Mouse (Mus musculus): Measurements from ENCODE around the gene B3galt6. TPM values are rescaled to one million over a fixed set of nuclear protein-coding genes. Genes with fewer than 3 reads are reported as not detected.

The B3galt6 gene
- polyA plus RNA-seq, 2 experiments, result 2.8 to 3.7 TPM

GRCm38 (mm10) chr4:156014436-156014835 is 22.0 kb upstream of the B3galt6 start:
- H3K9ac ChIP-seq (replicated peaks), result no peak overlapping the region
- TF ChIP-seq CTCF (IDR thresholded peaks at IDR 0.05; ENCODE audit: low read depth) (no peak), EP300 (IDR thresholded peaks at IDR 0.05; ENCODE audit: low read depth) (no peak)
- WGBS (ENCODE audit: insufficient replicate concordance), result 77% methylated on average over 2 of the region's 2 CpGs
- no peaks in the 10 kb centered on the region for H3K9me3 ChIP-seq (ENCODE audit: control insufficient read depth, low read length)
- peaks cover 26% of the 10 kb centered on the region for H3K36me3 ChIP-seq (replicated peaks; ENCODE audit: control insufficient read depth, insufficient read depth, low read depth)
- no peak for DNase-seq (ENCODE audit: low read depth in 3 of 3, low spot score in 3 of 3)
- H3K4me1 ChIP-seq (replicated peaks; ENCODE audit: control insufficient read depth in 2 of 2, insufficient read depth in 2 of 2, low read length in 1 of 2), result no peaks in the 10 kb centered on the region
- no peak overlapping the region for H3K4me3 ChIP-seq (ENCODE audit: insufficient read depth in 1 of 2, low read depth in 2 of 2, low read length in 2 of 2)
- no peaks in the 10 kb centered on the region for H3K27me3 ChIP-seq (ENCODE audit: control insufficient read depth, insufficient read depth, low read length)
- H3K4me2 ChIP-seq (ENCODE audit: low read depth), result no peak overlapping the region
- no peak for ATAC-seq (ENCODE audit: insufficient read depth)
- H3K27ac ChIP-seq, result no peak overlapping the region

- no peaks in the 10 kb centered on the region for H3K27me3 ChIP-seq (ENCODE audit: control insufficient read depth, insufficient read depth, low read length)
- no peak within 1 kb of the TSS for H3K4me3 ChIP-seq (ENCODE audit: insufficient read depth in 1 of 2, low read depth in 2 of 2, low read length in 2 of 2)
- peaks cover 34% of the 10 kb centered on the region for H3K36me3 ChIP-seq (replicated peaks; ENCODE audit: control insufficient read depth, insufficient read depth, low read depth)
- no peak within 1 kb of the TSS for H3K4me2 ChIP-seq (ENCODE audit: low read depth)
- no peaks in the 10 kb centered on the region for H3K9me3 ChIP-seq (ENCODE audit: control insufficient read depth, low read length)
- DNase-seq (ENCODE audit: low read depth in 3 of 3, low spot score in 3 of 3) (no peak), ATAC-seq (ENCODE audit: insufficient read depth) (no peak)
- no peak within 1 kb of the TSS for H3K9ac ChIP-seq (replicated peaks)
- TF ChIP-seq CTCF (IDR thresholded peaks at IDR 0.05; ENCODE audit: low read depth) (no peak), EP300 (IDR thresholded peaks at IDR 0.05; ENCODE audit: low read depth) (no peak)
- H3K27ac ChIP-seq, result no peak within 1 kb of the TSS
- WGBS (ENCODE audit: insufficient replicate concordance), result 68% methylated on average over 8 of the region's 8 CpGs
- no peaks in the 10 kb centered on the region for H3K4me1 ChIP-seq (replicated peaks; ENCODE audit: control insufficient read depth in 2 of 2, insufficient read depth in 2 of 2, low read length in 1 of 2)
These were observed 21.2 kb upstream of the B3galt6 start, which contains the start of gene Tnfrsf4 for GRCm38 (mm10) chr4:156013637-156014036. Tnfrsf4 (plus strand) TSS chr4:156013843.

GRCm38 (mm10) chr4:156008369-156008768 is 15.9 kb upstream of the B3galt6 start:
- Histone ChIP-seq H3K9ac (replicated peaks) (no peak overlapping the region), H3K27ac (no peak overlapping the region), H3K27me3 (ENCODE audit: control insufficient read depth, insufficient read depth, low read length) (no peaks in the 10 kb centered on the region), H3K36me3 (replicated peaks; ENCODE audit: control insufficient read depth, insufficient read depth, low read depth) (peaks cover 62% of the 10 kb centered on the region), H3K9me3 (ENCODE audit: control insufficient read depth, low read length) (no peaks in the 10 kb centered on the region), H3K4me2 (ENCODE audit: low read depth) (no peak overlapping the region), H3K4me3 (ENCODE audit: insufficient read depth in 1 of 2, low read depth in 2 of 2, low read length in 2 of 2) (no peak overlapping the region), H3K4me1 (replicated peaks; ENCODE audit: control insufficient read depth in 2 of 2, insufficient read depth in 2 of 2, low read length in 1 of 2) (no peaks in the 10 kb centered on the region)
- TF ChIP-seq EP300 (IDR thresholded peaks at IDR 0.05; ENCODE audit: low read depth) (no peak), CTCF (IDR thresholded peaks at IDR 0.05; ENCODE audit: low read depth) (no peak)
- DNase-seq (ENCODE audit: low read depth in 3 of 3, low spot score in 3 of 3), result no peak
- no peak for ATAC-seq (ENCODE audit: insufficient read depth)
- WGBS (ENCODE audit: insufficient replicate concordance), result 89% methylated on average over 4 of the region's 4 CpGs

GRCm38 (mm10) chr4:156004109-156004508 is 11.7 kb upstream of the B3galt6 start:
- Histone ChIP-seq H3K27ac (no peak overlapping the region), H3K4me2 (ENCODE audit: low read depth) (no peak overlapping the region), H3K27me3 (ENCODE audit: control insufficient read depth, insufficient read depth, low read length) (no peaks in the 10 kb centered on the region), H3K9ac (replicated peaks) (no peak overlapping the region), H3K4me1 (replicated peaks; ENCODE audit: control insufficient read depth in 2 of 2, insufficient read depth in 2 of 2, low read length in 1 of 2) (no peaks in the 10 kb centered on the region), H3K9me3 (ENCODE audit: control insufficient read depth, low read length) (no peaks in the 10 kb centered on the region), H3K4me3 (ENCODE audit: insufficient read depth in 1 of 2, low read depth in 2 of 2, low read length in 2 of 2) (no peak overlapping the region), H3K36me3 (replicated peaks; ENCODE audit: control insufficient read depth, insufficient read depth, low read depth) (peaks cover 69% of the 10 kb centered on the region)
- ATAC-seq (ENCODE audit: insufficient read depth), result no peak
- no peak for DNase-seq (ENCODE audit: low read depth in 3 of 3, low spot score in 3 of 3)
- no peak for TF ChIP-seq CTCF (IDR thresholded peaks at IDR 0.05; ENCODE audit: low read depth)
- TF ChIP-seq EP300 (IDR thresholded peaks at IDR 0.05; ENCODE audit: low read depth), result no peak
- 81% methylated on average over 3 of the region's 3 CpGs for WGBS (ENCODE audit: insufficient replicate concordance)

GRCm38 (mm10) chr4:155993606-155994005 is 1.2 kb upstream of the B3galt6 start:
- 4% methylated on average over 15 of the region's 15 CpGs for WGBS (ENCODE audit: insufficient replicate concordance)
- Histone ChIP-seq H3K27me3 (ENCODE audit: control insufficient read depth, insufficient read depth, low read length) (no peaks in the 10 kb centered on the region), H3K9me3 (ENCODE audit: control insufficient read depth, low read length) (no peaks in the 10 kb centered on the region), H3K4me2 (ENCODE audit: low read depth) (peak overlapping the region; percentile 91), H3K9ac (replicated peaks) (peak overlapping the region; percentile 78), H3K36me3 (replicated peaks; ENCODE audit: control insufficient read depth, insufficient read depth, low read depth) (peaks cover 13% of the 10 kb centered on the region), H3K27ac (peak overlapping the region; percentile 85), H3K4me3 (ENCODE audit: insufficient read depth in 1 of 2, low read depth in 2 of 2, low read length in 2 of 2) (peak overlapping the region; percentile 85 to 100), H3K4me1 (replicated peaks; ENCODE audit: control insufficient read depth in 2 of 2, insufficient read depth in 2 of 2, low read length in 1 of 2) (peaks cover 36 to 38% of the 10 kb centered on the region in 2 experiments)
- TF ChIP-seq EP300 (IDR thresholded peaks at IDR 0.05; ENCODE audit: low read depth) (no peak), CTCF (IDR thresholded peaks at IDR 0.05; ENCODE audit: low read depth) (no peak)
- ATAC-seq (ENCODE audit: insufficient read depth), result no peak
- no peak for DNase-seq (ENCODE audit: low read depth in 3 of 3, low spot score in 3 of 3)
